Mouse (Mus musculus) erythroblast, embryonic 14.5 days (primary cell): ENCODE results near the gene Cfap77.

ENCODE experiments used
- GATA1 ChIP-seq: IDR thresholded peaks from 2 replicates; pipeline ENCODE4 v1.6.1; 2012; ENCODE audit warnings: low read length, inconsistent platforms, mixed read lengths
- TAL1 ChIP-seq: IDR thresholded peaks from 3 replicates; pipeline ENCODE4 v1.6.1; 2012; ENCODE audit warnings: low read length, inconsistent platforms, mixed read lengths

DNA sequence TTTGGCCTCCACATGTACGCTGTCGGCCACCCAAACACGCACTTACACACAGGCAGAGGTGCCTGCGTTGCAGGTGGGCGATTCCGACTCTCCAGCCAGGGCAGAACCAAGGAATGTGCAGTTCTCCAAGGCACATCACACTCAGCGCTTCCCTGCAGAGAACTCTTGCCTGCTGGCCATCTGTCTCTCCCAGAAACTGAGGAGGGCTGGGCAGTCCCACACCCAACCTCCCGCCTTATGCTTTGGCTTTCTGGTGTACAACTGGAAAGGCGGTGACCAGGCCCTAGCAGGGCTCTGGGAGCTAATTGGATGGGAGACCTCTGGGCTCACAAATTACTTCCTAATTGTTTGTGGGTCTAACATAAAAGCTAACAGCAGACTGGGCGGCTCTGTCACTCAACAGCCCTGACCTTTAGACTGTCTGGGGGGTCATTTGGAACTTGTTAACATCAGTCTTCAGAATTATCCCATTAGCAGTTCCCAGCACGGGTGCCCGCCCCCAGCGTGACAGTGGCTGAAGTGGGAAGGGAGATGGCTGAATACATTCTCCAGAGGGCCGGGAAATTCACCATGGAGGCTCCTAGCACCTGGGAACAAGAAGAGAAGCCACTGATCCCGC, 80.9 kb downstream of the Cfap77 start:
- TF ChIP-seq GATA1, result no peak
- TF ChIP-seq TAL1, result no peak
